In genomic region chr17:63413973-63414580, GRCm38 (mm10) we compare ENCODE assay signal across 9 mouse cellular contexts.
A peak's percentile ranks its signal among the peaks of the same experiment; 100 is the strongest.
DNase-seq lines count a peak whose midpoint lies in the region; ATAC-seq and TF ChIP-seq lines count a peak whose summit lies in the region.
"Had no signal": no experiment of that assay in that cellular context is flagged by ENCODE, and none has a peak within 500 bp of the region (broad histone marks: within the 10 kb centered on the region; RNA-seq: fewer than 3 reads in every experiment).

No protein-coding gene starts in this region.

- WGBS in liver, postnatal 0 days (ENCODE audit: insufficient replicate concordance) = 95% methylated on average over 1 of the region's 1 CpGs
- 100% methylated on average over 1 of the region's 1 CpGs for WGBS in liver, embryonic 11.5 days

- no peaks in the 10 kb centered on the region for H3K9me3 ChIP-seq in liver, postnatal 0 days (ENCODE audit: low read length)
- no peaks in the 10 kb centered on the region for H3K9me3 ChIP-seq in liver, embryonic 11.5 days (ENCODE audit: control insufficient read depth, low read length)

- no peak for TF ChIP-seq EP300 in liver, postnatal 0 days (IDR thresholded peaks at IDR 0.05; ENCODE audit: low read depth)

- no peak overlapping the region for H3K4me3 ChIP-seq in liver, postnatal 0 days (ENCODE audit: low read depth, low read length)
- H3K4me3 ChIP-seq in liver, embryonic 11.5 days (ENCODE audit: low read depth, low read length) = no peak overlapping the region

- H3K27ac ChIP-seq in liver, postnatal 0 days (ENCODE audit: low read depth) = no peak overlapping the region
- no peak overlapping the region for H3K27ac ChIP-seq in liver, embryonic 11.5 days (ENCODE audit: low read depth, low read length)
- H3K27ac ChIP-seq: macrophage had no signal

- H3K4me2 ChIP-seq in liver, postnatal 0 days (ENCODE audit: low read depth, low read length) = no peak overlapping the region
- H3K4me2 ChIP-seq in liver, embryonic 11.5 days = no peak overlapping the region

- H3K27me3 ChIP-seq in liver, postnatal 0 days (ENCODE audit: insufficient read depth, low read length) = no peaks in the 10 kb centered on the region
- H3K27me3 ChIP-seq in liver, embryonic 11.5 days (replicated peaks; ENCODE audit: control insufficient read depth, insufficient read depth, low read length) = no peaks in the 10 kb centered on the region

- no peaks in the 10 kb centered on the region for H3K4me1 ChIP-seq in liver, postnatal 0 days (ENCODE audit: insufficient read depth)
- H3K4me1 ChIP-seq in liver, embryonic 11.5 days (replicated peaks; ENCODE audit: control insufficient read depth, insufficient read depth, low read length) = no peaks in the 10 kb centered on the region

- peak; percentile 72 for TF ChIP-seq CTCF in liver, postnatal 0 days (IDR thresholded peaks at IDR 0.05; ENCODE audit: low read depth)

- peak; percentile 71; the same call in 1 of the 2 replicates for ATAC-seq in frontal cortex, adult (ENCODE audit: low TSS enrichment)
- ATAC-seq in liver, postnatal 0 days = no peak
- ATAC-seq in liver, embryonic 11.5 days (replicated peaks; ENCODE audit: low FRiP score) = no peak

- no peak for DNase-seq in frontal cortex, postnatal 25 days (ENCODE audit: low spot score in 2 of 2)
- DNase-seq in liver, postnatal 0 days = no peak
- no peak for DNase-seq in liver, embryonic 11.5 days (ENCODE audit: low spot score)
- peak; percentile 63 for DNase-seq in embryo, embryonic 10.5 days (ENCODE audit: low spot score)
- DNase-seq in retina, postnatal 1 day = peak; percentile 43
- DNase-seq in urinary bladder, adult 2 months (ENCODE audit: low spot score) = no peak
- no peak for DNase-seq in urinary bladder, adult 18-20 months (ENCODE audit: low spot score in 2 of 2)

- H3K9ac ChIP-seq in liver, postnatal 0 days (replicated peaks) = no peak overlapping the region
- no peak overlapping the region for H3K9ac ChIP-seq in liver, embryonic 11.5 days (ENCODE audit: low read depth, low read length)

- H3K36me3 ChIP-seq in liver, postnatal 0 days (replicated peaks; ENCODE audit: insufficient read depth, low read length) = no peaks in the 10 kb centered on the region
- no peaks in the 10 kb centered on the region for H3K36me3 ChIP-seq in liver, embryonic 11.5 days (ENCODE audit: control insufficient read depth, insufficient read depth, low read length)

Comparison
In these comparisons a context has a peak if more than half of its experiments do, and no peak if none do; other contexts are left out.
1. DNase-seq: peak in embryo, embryonic 10.5 days (single experiment) and retina, postnatal 1 day (single experiment); none in frontal cortex, postnatal 25 days (0 of 2), liver, postnatal 0 days (single experiment), liver, embryonic 11.5 days (single experiment), urinary bladder, adult 2 months (single experiment) and urinary bladder, adult 18-20 months (0 of 2).